Mouse (Mus musculus) MEL (cell line): ENCODE measurements around the gene Tmem54.

Source experiments
- BHLHE40 ChIP-seq: IDR thresholded peaks from 2 replicates; pipeline ENCODE4 v1.6.1; 2012; ENCODE audit warnings: low read depth, mild to moderate bottlenecking, inconsistent platforms, low read length, improper control_type of control experiment, borderline replicate concordance
- CHD1 ChIP-seq: IDR thresholded peaks from 2 replicates; pipeline ENCODE4 v1.6.1; 2012; ENCODE audit warnings: low read depth, mild to moderate bottlenecking, inconsistent platforms, low read length, improper control_type of control experiment
- CHD2 ChIP-seq: IDR thresholded peaks from 2 replicates; pipeline ENCODE4 v1.6.1; 2011; ENCODE audit warnings: low read length, improper control_type of control experiment
- CTCF ChIP-seq, 3 experiments: IDR thresholded peaks in 2 of 3; conservative IDR thresholded peaks in 1 of 3; 2 replicates each; pipeline ENCODE4 v1.5.1; 2011 to 2012; ENCODE audit warnings: low read length in 3 of 3, low read depth in 2 of 3, mild to moderate bottlenecking in 2 of 3, improper control_type of control experiment in 1 of 3, inconsistent platforms in 1 of 3, mixed read lengths in 1 of 3, moderate library complexity in 1 of 3; ENCODE audit not compliant: control insufficient read depth in 1 of 3, insufficient read depth in 1 of 3, poor library complexity in 1 of 3, severe bottlenecking in 1 of 3
- E2F4 ChIP-seq: IDR thresholded peaks from 2 replicates; pipeline ENCODE4 v1.6.1; 2011; ENCODE audit warnings: low read depth, low read length, improper control_type of control experiment, borderline replicate concordance
- HCFC1 ChIP-seq: IDR thresholded peaks from 2 replicates; pipeline ENCODE4 v1.6.1; 2012; ENCODE audit warnings: low read depth, mild to moderate bottlenecking, inconsistent platforms, low read length, improper control_type of control experiment, moderate library complexity
- KAT2A ChIP-seq: conservative IDR thresholded peaks from 2 replicates; pipeline ENCODE4 v1.6.1; 2012; ENCODE audit warnings: low read depth, low read length, improper control_type of control experiment, inconsistent platforms
- MAZ ChIP-seq: IDR thresholded peaks from 2 replicates; pipeline ENCODE4 v1.6.1; 2012; ENCODE audit warnings: low read depth, mild to moderate bottlenecking, inconsistent platforms, low read length, improper control_type of control experiment
- POLR2A ChIP-seq, 2 experiments: IDR thresholded peaks; 2 replicates each; pipeline ENCODE4 v1.6.1; 2011 to 2012; ENCODE audit warnings: low read length in 2 of 2, mild to moderate bottlenecking in 2 of 2, control low read depth in 1 of 2, improper control_type of control experiment in 1 of 2, low read depth in 1 of 2, moderate library complexity in 1 of 2; ENCODE audit not compliant: control insufficient read depth in 1 of 2, insufficient read depth in 1 of 2, poor library complexity in 1 of 2
- ZC3H11A ChIP-seq: IDR thresholded peaks from 2 replicates; pipeline ENCODE4 v1.6.1; 2012; ENCODE audit warnings: low read depth, mild to moderate bottlenecking, inconsistent platforms, low read length, improper control_type of control experiment

- TF ChIP-seq MAZ (no peak), POLR2A (IDR thresholded peaks at IDR 0.05; ENCODE audit: control insufficient read depth in 1 of 2, insufficient read depth in 1 of 2, low read depth in 1 of 2, low read length in 2 of 2, poor library complexity in 1 of 2) (no peak), CHD2 (no peak), CTCF (IDR thresholded peaks at IDR 0.05 in 2 of 3, conservative IDR thresholded peaks at IDR 0.05 in 1 of 3; ENCODE audit: control insufficient read depth in 1 of 3, insufficient read depth in 1 of 3, low read depth in 2 of 3, low read length in 3 of 3, poor library complexity in 1 of 3, severe bottlenecking in 1 of 3) (no peak), ZC3H11A (no peak), E2F4 (no peak), HCFC1 (no peak), CHD1 (no peak), KAT2A (no peak), BHLHE40 (no peak)
These were observed 6.9 kb downstream of the Tmem54 start for GRCm38 (mm10) chr4:129112231-129112630.
